Mouse (Mus musculus) testis, adult 2 months (tissue): ENCODE measurements around the gene Zfp800.

Experiments
- CTCF ChIP-seq: fragments of 200-500 bp; IDR thresholded peaks from 2 replicates; pipeline ENCODE4 v1.5.1; 2012; ENCODE audit warnings: low read depth, mild to moderate bottlenecking, inconsistent platforms, low read length, moderate library complexity; ENCODE audit not compliant: control insufficient read depth, insufficient read depth, insufficient replicate concordance
- POLR2A ChIP-seq: fragments of 200-500 bp; IDR thresholded peaks from 2 replicates; pipeline ENCODE4 v1.6.1; 2012; ENCODE audit warnings: low read depth, mild to moderate bottlenecking, inconsistent platforms, low read length, moderate library complexity; ENCODE audit not compliant: control insufficient read depth

DNA sequence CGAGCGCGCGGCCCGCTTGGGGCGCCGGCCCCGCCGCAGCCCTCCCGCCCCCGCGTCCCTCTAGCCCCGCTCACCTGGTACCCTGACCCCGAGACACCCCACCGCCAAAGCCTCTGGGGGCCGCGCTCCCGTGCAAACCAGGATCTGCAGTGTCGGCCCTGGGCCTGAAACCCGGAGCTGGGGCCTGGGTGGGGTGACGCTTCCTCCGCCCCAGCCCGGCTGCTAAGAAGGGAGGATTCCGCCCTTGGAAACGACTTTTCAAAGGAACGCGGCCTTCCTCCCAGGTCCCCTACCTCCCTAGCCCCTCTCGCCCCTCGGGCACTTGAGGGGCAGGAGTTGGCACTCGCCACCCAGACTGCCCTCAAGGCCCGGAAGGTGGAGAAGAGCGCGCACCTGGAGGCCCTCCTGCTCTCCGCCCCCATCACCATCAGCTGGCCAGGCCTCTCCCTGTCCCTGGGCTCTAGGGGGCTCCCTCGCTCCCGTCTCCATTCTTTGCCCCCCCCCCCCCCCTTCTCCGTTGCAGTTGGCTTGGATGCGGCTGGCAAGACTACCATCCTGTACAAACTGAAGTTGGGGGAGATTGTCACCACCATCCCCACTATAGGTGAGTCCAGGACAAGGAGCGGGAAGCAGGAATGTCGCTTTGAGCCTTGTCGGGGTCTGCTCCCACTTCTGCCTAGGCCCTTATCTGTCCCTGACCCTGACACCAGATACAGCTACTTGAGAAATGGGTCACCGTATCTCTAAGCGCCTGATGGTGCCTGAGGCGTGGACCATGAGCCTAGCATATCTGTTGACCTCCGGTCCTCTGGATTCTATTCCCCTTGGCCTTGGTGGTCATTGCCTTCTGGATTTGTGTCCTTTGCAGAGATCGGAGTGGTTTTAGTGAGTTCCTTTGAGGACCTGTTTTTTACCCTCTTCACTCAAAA lies 26.2 kb upstream of the Zfp800 start:
- TF ChIP-seq CTCF: no peak
- TF ChIP-seq POLR2A: no peak
